Mouse (Mus musculus): ENCODE data around the gene Fam221a.

Gene Fam221a

DNA sequence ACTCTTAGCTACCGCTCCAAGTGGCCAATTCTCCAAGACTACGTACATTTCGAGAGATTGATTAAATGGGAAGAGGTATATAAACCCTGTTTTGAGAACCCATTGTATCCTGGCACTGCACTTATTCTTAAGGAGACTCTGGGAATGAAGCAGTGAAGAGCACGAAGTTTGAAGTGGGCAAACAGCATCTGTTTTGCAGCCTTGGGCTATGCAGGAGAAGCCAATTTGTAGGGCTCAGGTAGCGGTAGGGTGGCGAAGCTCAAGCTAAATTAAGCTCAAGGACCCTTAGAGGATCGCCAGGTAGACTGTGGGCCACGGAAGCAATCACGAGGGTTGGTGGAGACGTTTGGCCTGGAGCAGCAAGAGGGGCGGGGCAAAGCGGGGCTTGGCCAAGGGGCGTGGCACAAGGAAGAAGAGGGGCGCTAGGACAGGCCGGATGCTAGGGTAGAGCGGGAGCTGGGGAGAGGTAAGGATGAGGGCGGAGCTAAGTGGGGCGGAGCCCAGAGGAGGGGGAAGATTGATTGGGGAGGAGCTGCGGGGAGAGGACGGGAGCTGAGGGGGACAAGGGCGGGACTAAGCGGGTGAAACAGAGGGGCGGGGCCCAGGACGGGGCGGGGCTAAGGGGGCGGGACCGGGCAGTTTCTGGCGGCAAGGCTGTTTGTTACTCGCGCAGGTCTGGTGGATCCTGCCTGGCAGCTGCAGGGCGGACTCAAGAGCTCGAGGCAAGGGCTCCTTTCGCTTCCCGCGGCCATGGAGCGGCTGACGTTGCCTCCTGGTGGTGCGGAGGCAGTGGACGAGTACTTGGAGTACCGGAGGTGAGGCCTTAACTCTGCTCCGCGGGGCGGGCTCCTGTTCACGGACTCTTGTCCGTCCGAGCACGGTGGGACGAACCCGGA lies at the start of gene Fam221a:
Gene Fam221a (plus strand): TSS at position 581 of the 896 bp plus-strand sequence.
- DNase-seq (ENCODE audit: low read depth in 2 of 2, low spot score in 2 of 2), result peak; percentile 78 to 83

DNA sequence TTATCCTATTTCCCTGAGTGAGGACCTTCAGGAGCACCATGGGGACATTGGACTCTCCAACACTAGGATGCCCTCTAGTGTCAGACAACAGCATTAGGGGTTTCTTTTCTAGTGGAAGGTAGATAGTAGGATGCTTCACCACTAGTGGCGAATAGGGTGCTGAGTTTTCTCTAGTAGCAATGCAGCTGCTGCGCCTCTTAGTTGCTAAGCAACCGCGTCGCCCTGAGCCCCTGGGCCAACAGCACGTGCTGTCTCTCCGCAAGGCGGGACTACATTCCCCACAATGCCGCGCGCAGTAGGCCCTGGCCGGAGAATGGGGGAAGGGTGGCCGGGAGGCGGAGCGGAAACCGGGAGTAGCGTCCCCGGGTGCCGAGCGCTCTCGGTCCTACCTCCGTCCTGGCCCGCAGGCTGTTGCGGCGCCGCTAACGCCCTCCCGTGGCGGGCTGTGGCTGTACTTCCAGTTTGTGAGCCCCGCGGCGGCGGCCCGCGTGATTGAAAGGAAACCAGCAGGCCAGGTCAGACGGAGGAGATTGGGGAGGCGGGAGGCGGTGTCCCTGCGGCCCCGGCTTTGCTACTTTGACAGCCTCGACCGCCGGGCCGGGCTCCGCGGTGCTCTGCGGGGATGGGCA lies 48.5 kb upstream of the Fam221a start, which contains the start of gene Ccdc126:
Gene Ccdc126 (plus strand): TSS at position 309 of the 629 bp plus-strand sequence.
- DNase-seq (ENCODE audit: low read depth in 2 of 2, low spot score in 2 of 2), result peak; percentile 91 to 93

DNA sequence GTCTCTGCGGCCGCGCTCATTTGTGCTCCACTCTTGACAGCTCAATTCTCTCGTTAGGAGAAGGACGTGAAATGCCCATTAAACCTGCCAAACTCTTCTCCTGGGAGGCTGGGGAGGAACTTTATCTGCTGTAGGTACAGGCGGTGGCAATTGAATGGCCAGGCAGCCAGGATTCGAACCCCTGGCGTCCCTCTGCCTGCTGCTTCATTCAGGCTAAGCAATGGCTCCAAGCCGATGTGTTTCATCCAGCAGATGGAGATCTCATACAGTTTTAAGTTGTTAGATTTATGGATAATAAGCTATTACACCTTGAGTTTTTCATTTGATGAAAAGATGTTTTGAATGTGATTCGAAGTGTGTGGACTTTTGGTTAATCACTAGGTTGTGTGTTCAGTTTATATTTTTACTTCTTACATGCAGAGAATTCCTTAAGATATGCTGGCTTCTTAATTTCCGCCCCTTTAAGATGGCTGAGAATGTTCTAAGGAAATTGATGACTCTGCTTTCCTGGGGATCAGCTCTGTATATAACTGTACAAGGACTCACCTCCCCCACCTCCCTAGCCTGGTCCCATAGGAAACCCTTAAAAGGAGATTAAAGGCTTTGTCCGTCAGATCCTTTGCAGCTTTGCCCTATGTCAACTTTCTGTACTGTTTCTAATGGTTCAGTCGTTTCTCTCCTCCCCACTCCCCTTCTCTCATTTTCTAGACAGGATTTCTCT lies 47.8 kb upstream of the Fam221a start:
- DNase-seq (ENCODE audit: low read depth in 2 of 2, low spot score in 2 of 2), result no peak

DNA sequence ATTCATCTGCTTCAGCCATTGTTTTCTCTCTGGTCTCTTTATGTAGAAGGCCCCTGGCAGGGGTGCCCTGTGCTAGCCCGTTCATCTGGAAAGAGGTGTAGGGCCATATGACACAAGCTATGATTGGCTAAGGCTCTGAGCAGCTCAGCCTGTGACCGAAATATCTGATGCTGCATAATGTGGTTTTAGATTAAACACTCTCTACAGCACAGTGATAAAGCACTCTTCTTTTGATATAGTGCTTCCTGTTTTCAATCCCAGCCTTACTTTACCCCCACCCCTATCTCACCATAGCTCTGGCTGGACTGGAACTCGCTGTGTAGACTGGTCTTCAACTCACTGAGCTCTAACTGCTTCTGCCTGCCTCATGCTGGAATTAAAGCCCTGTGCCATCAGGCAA lies 46.2 kb upstream of the Fam221a start:
- DNase-seq (ENCODE audit: low read depth in 2 of 2, low spot score in 2 of 2), result peak; percentile 6 to 11

DNA sequence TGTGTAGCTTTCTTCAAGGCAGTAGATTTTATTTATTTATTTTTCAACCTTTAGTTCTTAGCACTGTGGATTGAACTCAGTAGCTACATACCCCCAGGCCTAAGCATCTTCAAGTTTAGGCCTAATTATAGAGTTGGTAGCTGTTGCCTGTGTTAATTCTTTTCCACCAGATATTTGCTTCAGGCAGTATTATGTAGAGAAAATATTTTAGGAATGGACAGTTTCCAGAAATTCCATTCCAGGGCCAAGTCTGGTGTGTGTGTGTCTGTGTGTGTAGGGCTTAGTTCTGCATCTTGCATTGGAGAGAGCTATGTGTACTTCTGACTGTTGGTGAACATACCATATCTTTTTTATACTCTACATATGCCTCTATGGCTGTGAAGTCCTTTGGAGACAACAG lies 45.5 kb upstream of the Fam221a start:
- DNase-seq (ENCODE audit: low read depth in 2 of 2, low spot score in 2 of 2), result no peak

DNA sequence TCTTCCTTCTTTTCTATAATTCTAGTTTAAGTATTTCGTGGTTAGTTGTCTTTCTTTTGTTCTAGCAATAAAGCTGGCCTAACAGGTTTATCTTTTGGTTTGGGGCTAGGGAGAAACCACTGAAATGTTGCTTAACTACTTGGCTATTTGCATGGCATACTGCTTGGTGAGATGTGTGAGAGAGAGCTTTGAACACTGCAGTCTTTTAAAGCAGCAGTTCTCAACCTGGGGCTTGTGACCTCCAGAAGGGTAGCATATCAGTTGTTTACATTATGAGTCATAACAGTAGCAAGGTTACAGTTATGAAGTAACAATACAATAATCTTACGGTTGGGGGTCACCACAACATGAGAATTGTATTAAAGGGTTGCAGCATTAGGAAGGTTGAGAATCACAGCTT lies 44.6 kb upstream of the Fam221a start:
- DNase-seq (ENCODE audit: low read depth in 2 of 2, low spot score in 2 of 2), result no peak

DNA sequence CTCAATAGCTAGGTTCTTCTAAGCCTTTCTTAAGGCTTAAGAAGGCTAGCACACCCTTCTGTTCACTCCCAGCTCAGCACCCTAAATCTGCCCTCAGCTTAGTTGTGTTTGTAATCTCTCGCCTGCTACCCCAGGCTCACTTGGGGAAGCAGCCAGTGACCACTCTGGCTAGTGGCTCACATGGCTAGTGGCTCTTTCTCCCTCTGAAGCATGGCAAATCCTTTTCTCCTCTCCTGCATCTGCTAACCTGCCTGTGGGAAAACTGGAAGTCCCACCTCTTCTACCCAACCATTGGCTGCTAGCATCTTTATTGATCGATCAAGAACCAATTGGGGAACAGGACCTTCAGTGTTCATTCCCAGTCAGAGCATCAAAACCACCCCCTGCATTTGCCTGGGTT lies 43.0 kb upstream of the Fam221a start:
- DNase-seq (ENCODE audit: low read depth in 2 of 2, low spot score in 2 of 2), result no peak

DNA sequence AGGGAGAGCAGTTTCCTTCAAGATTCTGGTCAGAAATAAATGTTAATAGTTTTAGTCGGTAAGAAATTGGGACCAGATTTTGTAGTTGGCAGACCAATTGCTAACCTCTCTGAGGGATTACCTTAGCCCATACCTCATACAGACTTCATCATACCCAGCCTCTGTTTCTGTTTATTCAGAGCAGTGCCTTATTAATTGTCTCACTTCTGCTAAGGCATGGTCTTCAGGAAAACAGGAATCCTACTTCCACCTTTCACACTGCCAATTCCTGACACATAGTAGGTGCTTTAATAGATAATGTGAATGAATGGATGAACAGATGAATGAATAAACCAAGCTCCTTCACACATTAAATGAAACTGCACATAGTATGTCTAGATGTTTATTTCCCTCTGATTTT lies 42.2 kb upstream of the Fam221a start:
- DNase-seq (ENCODE audit: low read depth in 2 of 2, low spot score in 2 of 2), result no peak

DNA sequence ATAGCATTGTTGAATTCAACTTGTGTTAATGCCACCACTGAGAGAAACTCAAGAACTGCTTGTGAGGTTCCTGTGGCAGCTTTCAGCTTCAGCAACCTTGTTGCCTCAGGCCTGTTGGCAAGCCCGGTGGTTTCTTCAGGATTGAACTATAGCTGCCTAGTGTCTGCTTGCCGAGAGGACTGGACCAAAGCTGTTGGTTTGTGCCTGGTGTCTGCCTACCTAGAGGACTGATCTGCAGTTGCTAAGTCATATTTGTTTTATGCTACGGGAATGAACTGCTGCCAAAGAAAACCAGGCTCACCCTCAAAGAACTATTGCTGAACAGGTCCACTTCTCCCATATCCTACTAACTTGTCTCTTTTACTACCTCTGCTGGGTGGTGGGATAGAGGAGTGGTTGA lies 40.7 kb upstream of the Fam221a start:
- no peak for DNase-seq (ENCODE audit: low read depth in 2 of 2, low spot score in 2 of 2)

DNA sequence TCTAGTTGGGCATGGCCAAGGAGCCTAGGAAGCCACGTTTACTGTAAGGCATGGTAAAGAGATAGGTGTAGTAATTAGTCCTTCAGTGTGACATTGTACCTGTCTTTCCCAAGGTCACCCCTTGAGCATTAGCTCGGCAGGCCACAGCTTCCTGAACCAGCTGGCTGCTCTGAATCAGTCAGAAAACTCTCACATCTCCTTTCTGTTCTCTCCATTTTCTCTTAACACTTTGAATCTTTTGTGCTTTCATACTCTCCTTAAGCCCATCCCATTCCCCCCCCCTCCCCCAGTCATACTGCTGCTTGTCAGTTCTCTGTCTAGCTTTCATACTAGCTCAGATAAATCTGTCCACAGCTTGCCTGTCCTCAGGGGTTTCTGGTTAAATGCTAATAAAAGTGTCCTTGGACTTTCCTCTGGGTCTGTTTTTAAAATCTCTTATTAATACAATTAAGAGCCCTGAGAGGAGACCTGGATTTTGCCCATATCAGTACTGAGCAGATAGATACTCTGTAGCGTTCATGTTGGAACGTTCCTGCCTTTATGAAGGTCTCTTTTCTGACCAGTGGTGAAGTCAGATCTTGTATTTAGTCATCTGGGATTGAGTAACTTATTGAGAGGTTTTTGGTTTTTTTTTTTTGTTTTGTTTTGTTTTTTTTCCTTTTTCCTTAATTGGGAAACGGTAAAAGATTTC lies 36.0 kb upstream of the Fam221a start:
- no peak for DNase-seq (ENCODE audit: low read depth in 2 of 2, low spot score in 2 of 2)

DNA sequence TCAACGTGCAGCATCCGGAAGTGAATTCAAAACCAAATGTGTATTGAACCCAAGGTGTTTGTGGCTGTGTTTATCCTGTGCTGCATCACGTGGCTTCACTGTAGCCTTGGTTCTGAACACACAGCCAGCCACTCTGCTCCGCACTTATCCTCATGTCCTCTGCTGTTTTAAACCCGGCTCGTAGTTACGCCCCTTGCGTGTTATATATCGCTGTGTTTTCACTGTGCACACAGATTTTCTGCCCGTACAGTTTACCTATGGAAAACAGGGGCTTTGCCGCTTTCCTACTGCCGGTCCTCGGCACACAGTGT lies 35.5 kb upstream of the Fam221a start:
- DNase-seq (ENCODE audit: low read depth in 2 of 2, low spot score in 2 of 2), result no peak

DNA sequence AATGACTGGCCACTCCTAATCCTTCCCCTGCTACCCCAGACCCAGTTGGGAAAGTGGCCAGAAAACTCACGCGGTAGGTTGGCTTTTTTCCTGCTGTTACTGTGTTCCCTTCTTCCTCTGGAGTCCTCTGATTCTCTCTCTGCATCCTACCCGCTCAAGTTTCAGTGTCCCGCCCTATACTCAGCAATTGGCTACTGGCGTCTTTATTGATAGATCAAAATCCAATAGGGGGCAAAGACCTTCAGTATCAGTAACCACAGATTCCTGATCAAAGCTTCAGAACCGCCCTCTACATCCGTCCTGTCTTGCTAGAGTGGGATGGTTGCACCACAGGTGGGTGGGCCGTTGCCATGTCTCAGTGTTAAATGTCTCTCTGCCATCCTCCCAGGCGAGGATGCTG lies 29.0 kb upstream of the Fam221a start:
- DNase-seq (ENCODE audit: low read depth in 2 of 2, low spot score in 2 of 2), result no peak

DNA sequence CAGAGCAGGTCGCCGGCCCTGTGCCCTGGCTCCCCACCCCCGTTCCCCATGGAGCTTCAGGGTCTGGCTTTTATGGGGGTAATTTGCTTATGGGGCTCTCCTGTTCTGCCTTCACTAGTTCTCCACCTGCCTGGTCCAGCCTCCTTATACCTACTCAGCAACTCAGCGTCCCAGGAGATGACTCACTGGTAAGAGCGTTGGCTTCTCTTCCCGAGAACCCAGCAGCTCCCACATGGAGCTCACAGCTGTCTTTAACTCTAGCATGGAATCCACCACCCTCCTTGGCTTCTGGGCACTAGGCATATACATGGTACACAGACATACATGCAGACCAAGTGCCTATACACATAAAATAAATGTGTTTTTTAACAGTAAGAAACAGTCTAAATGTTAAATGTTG lies 28.4 kb upstream of the Fam221a start:
- no peak for DNase-seq (ENCODE audit: low read depth in 2 of 2, low spot score in 2 of 2)

DNA sequence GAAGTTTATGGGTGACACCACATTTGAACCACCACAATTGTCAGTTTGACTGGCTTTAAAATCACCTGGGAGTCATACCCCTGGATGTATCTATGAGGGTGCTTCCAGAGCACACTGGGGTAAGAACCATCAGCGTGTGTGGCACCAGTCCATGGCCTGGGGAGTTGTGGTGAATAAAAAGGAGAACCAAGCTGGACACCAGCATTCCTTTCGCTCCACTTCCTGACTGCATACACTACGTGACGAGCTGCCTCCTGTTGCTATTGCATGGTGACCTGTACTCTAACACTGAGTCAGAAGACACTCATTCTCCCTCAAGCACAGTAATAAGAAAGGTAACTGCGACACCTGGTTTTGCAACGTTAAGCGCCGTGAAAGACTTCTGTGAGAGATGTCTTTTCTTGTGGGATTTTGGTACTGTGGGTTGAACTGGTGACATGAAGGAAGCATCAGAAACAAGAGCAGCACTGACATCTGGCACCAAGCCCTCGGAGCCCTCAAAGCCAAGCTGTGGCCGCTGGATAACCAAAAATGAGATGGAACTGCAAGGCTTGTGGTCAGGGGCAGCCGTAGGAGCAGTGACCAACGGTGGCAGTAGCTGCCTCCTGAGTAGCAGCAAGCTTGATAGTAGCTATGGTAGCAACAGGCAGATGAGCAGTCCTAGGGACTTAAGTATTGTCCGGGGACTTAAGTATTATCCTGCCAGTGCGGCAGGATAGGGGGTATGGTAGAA lies 23.6 kb upstream of the Fam221a start:
- DNase-seq (ENCODE audit: low read depth in 2 of 2, low spot score in 2 of 2), result no peak

DNA sequence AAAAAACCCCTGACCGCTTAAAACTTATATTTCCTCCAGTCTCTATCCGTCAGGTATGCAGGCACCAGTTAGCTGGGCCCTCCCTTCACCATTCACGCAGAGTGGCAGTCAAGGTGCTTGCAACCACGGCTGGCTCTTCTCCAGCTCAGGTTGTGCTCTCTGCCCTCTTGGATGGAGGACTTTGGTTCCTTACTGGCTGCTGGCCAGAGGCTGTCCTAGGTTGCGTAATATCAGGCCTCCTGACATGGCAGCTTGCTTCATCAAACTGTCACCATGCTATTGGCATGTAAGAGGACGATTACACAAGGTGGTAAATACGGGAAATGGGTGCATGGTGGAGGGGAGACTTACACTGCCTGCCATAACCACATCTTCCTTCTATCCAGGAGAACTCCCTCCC lies 17.7 kb upstream of the Fam221a start:
- no peak for DNase-seq (ENCODE audit: low read depth in 2 of 2, low spot score in 2 of 2)

DNA sequence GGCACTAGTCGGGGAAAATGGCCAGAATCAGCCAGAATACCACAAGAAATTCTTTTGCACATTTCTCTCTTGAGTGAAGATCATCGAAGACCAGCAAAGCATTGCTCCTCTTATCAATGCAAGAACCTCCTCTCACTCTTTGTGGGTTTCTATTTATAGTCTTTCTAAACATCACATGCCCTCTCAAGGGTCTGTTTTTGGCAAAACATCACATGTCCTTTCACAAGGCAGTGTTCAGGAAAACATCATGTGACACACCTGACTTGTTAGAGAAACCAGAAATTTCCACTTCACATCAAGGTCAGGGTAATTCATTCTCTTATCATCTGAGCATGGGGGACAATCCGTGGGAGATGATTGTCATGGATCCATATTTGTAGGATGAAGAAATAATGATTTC lies 12.9 kb upstream of the Fam221a start:
- DNase-seq (ENCODE audit: low read depth in 2 of 2, low spot score in 2 of 2), result peak in 1 of 2 experiments; percentile 12

DNA sequence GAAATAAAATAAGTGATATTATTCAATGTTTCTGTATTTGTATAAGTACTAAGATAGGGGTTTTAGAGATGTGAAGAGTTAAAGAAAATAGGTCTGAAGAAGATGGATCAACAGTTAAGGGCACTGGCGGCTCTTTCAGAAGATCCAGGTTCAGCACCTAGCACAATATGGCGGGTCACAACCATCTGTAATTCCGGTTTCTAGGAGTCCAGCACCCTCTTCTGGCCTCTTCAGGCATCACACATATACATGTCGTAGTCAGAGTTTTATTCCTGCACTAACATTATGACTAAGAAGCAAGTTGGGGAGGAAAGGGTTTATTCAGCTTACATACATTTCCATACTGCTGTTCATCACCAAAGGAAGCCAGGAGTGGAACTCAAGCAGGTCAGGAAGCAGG lies 12.4 kb upstream of the Fam221a start:
- DNase-seq (ENCODE audit: low read depth in 2 of 2, low spot score in 2 of 2), result no peak

DNA sequence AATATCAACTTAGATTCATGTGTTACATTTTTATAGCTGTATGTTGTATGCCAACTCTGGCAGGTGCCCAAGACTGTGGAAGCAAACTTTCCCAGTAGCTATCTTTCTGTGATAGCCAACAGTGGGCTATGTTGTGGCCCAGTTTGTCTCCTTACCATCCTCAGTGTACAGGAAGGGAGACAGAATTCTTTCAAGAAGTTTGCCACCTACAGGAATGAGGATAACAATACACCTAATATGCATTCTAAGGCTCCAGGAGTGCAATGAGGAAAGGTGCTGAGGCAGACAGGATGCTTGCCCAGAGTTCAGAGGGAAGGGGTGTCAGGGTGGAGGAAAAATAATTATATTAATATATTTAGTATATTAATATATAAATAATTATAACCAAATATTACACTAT lies 7.1 kb upstream of the Fam221a start:
- DNase-seq (ENCODE audit: low read depth in 2 of 2, low spot score in 2 of 2), result no peak

DNA sequence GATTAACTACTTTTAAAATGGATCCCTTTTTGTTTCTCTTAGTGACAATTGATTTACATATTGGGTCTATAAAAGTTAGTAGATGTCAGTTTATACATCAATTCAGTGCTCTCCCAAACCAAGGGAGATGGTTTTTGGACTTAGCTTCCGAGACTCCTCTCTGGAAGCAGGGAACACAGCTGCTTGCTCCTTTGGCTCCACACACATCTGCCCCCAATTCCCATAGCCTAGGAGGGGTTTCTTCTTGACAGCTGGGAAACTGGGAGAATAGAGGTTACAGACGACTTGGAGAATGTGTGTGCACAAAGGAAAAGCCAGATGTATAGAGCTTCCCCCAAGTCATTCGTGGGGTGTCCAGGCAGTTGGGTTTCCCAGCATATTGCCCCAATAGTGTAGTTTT lies 673 bp downstream of the Fam221a start:
- no peak for DNase-seq (ENCODE audit: low read depth in 2 of 2, low spot score in 2 of 2)

DNA sequence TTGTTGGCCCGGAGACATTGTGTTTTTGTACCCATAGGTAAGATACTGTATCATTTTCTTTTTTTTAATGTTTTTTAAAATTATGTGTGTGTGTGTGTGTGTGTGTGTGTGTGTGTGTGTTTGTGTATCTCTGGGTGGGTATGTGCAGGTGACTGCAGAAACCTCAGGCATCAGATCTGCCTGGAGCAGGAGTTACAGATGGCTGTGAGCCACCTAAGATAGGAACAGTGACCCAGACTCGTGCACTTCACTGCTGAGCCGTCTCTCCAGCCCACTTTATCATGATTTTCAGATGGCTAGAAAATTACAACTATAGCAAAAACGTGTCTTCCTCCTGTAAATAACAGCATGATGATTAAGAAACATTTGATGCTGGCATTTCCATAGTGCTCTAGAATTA lies 5.2 kb downstream of the Fam221a start:
- no peak for DNase-seq (ENCODE audit: low read depth in 2 of 2, low spot score in 2 of 2)

DNA sequence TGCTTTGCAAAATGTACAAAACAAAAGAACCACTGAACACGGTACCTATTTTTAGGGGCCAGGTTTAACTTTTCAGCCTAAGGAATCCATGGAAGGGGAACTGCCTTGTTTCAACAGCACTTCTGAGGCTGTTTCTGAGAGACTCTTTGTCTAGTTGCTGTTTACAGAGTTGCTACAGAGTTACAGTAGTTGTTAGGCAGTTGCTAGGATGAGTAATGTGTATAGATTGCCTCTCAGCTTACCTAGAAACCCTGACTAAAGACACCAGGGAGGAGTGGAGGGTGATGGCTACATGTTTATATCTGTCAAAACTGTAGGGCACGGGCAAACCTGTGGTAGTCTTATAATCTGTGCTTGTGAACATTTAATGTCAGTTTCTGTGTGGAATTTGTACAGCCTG lies 6.4 kb downstream of the Fam221a start:
- DNase-seq (ENCODE audit: low read depth in 2 of 2, low spot score in 2 of 2), result no peak

All from CD8-positive naive resting alpha-beta T cell, adult 2 months (primary cell).